Mouse (Mus musculus) cerebellum, adult 2 months (tissue): Measurements from ENCODE around the gene Lrit3.

Source experiments
- CTCF ChIP-seq: fragments of 200-500 bp; IDR thresholded peaks from 2 replicates; pipeline ENCODE4 v1.5.1; 2011; ENCODE audit warnings: low read depth, mild to moderate bottlenecking, control low read depth, low read length, moderate library complexity, borderline replicate concordance; ENCODE audit not compliant: insufficient read depth
- POLR2A ChIP-seq: fragments of 200-500 bp; IDR thresholded peaks from 2 replicates; pipeline ENCODE4 v1.6.1; 2011; ENCODE audit warnings: low read length, control low read depth, borderline replicate concordance; ENCODE audit not compliant: insufficient read depth

DNA sequence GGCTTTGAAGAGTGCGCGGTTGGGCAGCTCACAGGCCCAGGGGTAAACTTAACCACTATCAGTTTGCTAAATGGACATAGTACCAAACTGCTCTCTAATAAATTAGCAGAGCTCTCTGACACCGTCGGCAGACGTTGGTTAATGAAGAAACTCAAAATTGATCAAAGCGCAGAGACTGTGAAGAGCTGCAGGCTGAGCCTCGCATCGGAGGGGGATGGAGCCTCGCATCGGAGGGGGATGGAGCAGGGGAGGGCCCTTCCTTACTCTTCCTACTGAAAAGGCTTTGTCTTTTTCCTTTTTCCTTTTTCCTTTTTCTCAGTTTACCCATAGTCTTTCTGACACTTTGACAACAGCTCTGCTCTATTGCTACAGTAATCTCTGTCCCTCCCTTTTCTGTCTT, 22.4 kb downstream of the Lrit3 start:
- no peak for TF ChIP-seq CTCF
- no peak for TF ChIP-seq POLR2A
